In genomic region chr7:128705735-128706134, GRCm38 (mm10) we compare ENCODE assay signal across 7 mouse cellular contexts. TPM values are rescaled to one million over a fixed set of nuclear protein-coding genes. Genes with fewer than 3 reads are reported as not detected.
A peak's percentile ranks its signal among the peaks of the same experiment; 100 is the strongest.
DNase-seq lines count a peak whose midpoint lies in the region; ATAC-seq and TF ChIP-seq lines count a peak whose summit lies in the region.

No protein-coding gene starts in this region.

- intact Hi-C loops in left cerebral cortex, adult 2 months (cut with DNase I): loop anchor here (1.0 to 10.0 kb wide), 5 partner anchors 233 to 701 kb away; partner anchors contain the start of genes Tgfb1i1 and Trim72

- peak; percentile 63 for DNase-seq in adipocyte (ENCODE audit: low spot score)
- peak; percentile 60 to 78 for DNase-seq in cerebellum, postnatal 4 days (ENCODE audit: low spot score in 2 of 2)
- DNase-seq in gastrocnemius, adult 18-20 months (ENCODE audit: low spot score): peak; percentile 69
- DNase-seq in hindlimb bud, embryonic 11.5 days (ENCODE audit: extremely low spot score, low read depth, low spot score): peak; percentile 30
- peak; percentile 69 to 79 for DNase-seq in left cerebral cortex, adult 2 months (ENCODE audit: extremely low spot score in 1 of 2, low spot score in 2 of 2)
- peak; percentile 57 for DNase-seq in right cerebral cortex, postnatal 14 days

- ATAC-seq in megakaryocyte progenitor cell, adult 5-6 weeks (replicated peaks; ENCODE audit: poor library complexity): peak; percentile 97

- no peak overlapping the region for H3K27ac ChIP-seq in left cerebral cortex, adult 2 months

- no peak overlapping the region for H3K4me3 ChIP-seq in left cerebral cortex, adult 2 months

- TF ChIP-seq CTCF in left cerebral cortex, adult 2 months (IDR thresholded peaks at IDR 0.05): peak; percentile 100

RNA-seq across cellular contexts. Expression of gene Mcmbp, which starts 34.6 kb away (rescaled TPM):
- 10 to 100 TPM; 15.2 to 16.5 TPM for total RNA-seq in gastrocnemius, adult 18-20 months (2021)
- total RNA-seq in left cerebral cortex, adult 2 months (2021): 10 to 100 TPM; 24.3 to 25.2 TPM
- 99.5 and 102 TPM in 2 replicates for total RNA-seq in megakaryocyte progenitor cell, adult 5-6 weeks (2015)
- 70.9 and 71.7 TPM in 2 replicates for total RNA-seq in megakaryocyte progenitor cell, adult 5-6 weeks (2017)

RNA-seq across cellular contexts. Expression of gene Sec23ip, which starts 39.0 kb away (rescaled TPM):
- total RNA-seq in gastrocnemius, adult 18-20 months (2021): 10 to 100 TPM; 17.5 to 18.3 TPM
- total RNA-seq in left cerebral cortex, adult 2 months (2021): 10 to 100 TPM; 44.6 to 46.1 TPM
- 36.5 and 38.7 TPM in 2 replicates for total RNA-seq in megakaryocyte progenitor cell, adult 5-6 weeks (2015)
- 48.2 and 54.3 TPM in 2 replicates for total RNA-seq in megakaryocyte progenitor cell, adult 5-6 weeks (2017)
